Mouse (Mus musculus): ENCODE measurements around the gene Coq9.

- TF ChIP-seq POLR2A (IDR thresholded peaks at IDR 0.05; ENCODE audit: low read depth, low read length), result no peak
- TF ChIP-seq CTCF (conservative IDR thresholded peaks at IDR 0.05; ENCODE audit: insufficient read depth, insufficient read length, low read depth, low read length), result no peak
These were observed 37.7 kb downstream of the Coq9 start for GRCm38 (mm10) chr8:94875871-94876150.
